Mouse (Mus musculus) kidney, adult 2 months (tissue): ENCODE measurements at regions not wholly inside any gene's neighbourhood (a gene's known extent, or its start where the extent isn't known, plus 50 kb on each side); places are given as distances from the start of the nearest gene placed in this dataset.

Source experiments
- DNase-seq: peaks from one replicate; pipeline ENCODE4 v3.0.0; 2021
- H3K27ac ChIP-seq: fragments of 200-500 bp; 2 replicates; pipeline ENCODE4 v1.5.1; 2012; ENCODE audit warnings: low read depth, low read length, control low read depth, inconsistent platforms; ENCODE audit not compliant: insufficient read depth
- H3K27me3 ChIP-seq: fragments of 200-500 bp; replicated peaks from 2 replicates; pipeline ENCODE4 v1.6.1; 2012; ENCODE audit warnings: mild to moderate bottlenecking, moderate library complexity, low read length, inconsistent platforms; ENCODE audit not compliant: control insufficient read depth, insufficient read depth
- H3K36me3 ChIP-seq: fragments of 200-500 bp; 2 replicates; pipeline ENCODE4 v1.6.1; 2012; ENCODE audit warnings: mild to moderate bottlenecking, moderate library complexity, low read length, inconsistent platforms; ENCODE audit not compliant: control insufficient read depth, insufficient read depth
- H3K4me1 ChIP-seq: fragments of 200-500 bp; 2 replicates; pipeline ENCODE4 v1.6.1; 2011; ENCODE audit warnings: low read length; ENCODE audit not compliant: control insufficient read depth, insufficient read depth
- H3K4me3 ChIP-seq: fragments of 200-500 bp; 2 replicates; pipeline ENCODE4 v1.5.1; 2011; ENCODE audit warnings: mild to moderate bottlenecking, low read depth, low read length, control low read depth; ENCODE audit not compliant: insufficient read depth
- CTCF ChIP-seq: fragments of 200-500 bp; conservative IDR thresholded peaks from 2 replicates; pipeline ENCODE4 v1.5.1; 2011; ENCODE audit warnings: low read depth, mild to moderate bottlenecking, control low read depth, low read length, moderate library complexity, mixed read lengths; ENCODE audit not compliant: insufficient read depth, insufficient read length
- POLR2A ChIP-seq: fragments of 200-500 bp; IDR thresholded peaks from one replicate; pipeline ENCODE4 v1.6.1; 2011; ENCODE audit warnings: low read depth, low read length, control low read depth
- WGBS: fragments of 180-500 bp; shearing (Covaris S2); methylation state at CpG from one replicate; pipeline ENCODE4 v1.1.7; 2018; 5-methylcytosine and 5-hydroxymethylcytosine counted together

- Histone ChIP-seq H3K4me3 (no peak overlapping the region), H3K27ac (no peak overlapping the region), H3K27me3 (no peaks in the 10 kb centered on the region), H3K36me3 (no peaks in the 10 kb centered on the region), H3K4me1 (no peaks in the 10 kb centered on the region)
- no peak for TF ChIP-seq POLR2A
- no peak for TF ChIP-seq CTCF
- 85% methylated on average over 1 of the region's 1 CpGs for WGBS
- no peak for DNase-seq
These were observed 653.3 kb downstream of the Gm826 start for GRCm38 (mm10) chr2:159680641-159681040.

DNA sequence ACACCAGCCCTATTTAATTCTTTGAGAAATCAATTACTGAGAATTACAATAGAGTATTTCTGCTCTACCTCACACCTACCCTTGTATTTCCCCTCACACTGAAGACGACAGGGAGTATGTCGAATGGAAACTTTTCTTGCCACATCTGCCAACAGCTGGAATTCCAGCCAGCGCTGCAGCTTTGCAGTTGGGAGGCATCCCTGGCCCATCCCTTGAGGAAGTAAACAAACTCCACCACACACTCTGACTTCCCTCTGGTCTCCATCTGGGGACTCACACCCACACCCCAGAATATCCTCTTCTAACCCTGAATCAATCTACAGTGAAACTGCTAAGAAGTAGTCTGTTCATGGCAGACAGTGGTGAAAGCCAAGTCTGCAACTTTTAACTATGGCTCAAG lies 630.9 kb downstream of the Gm826 start:
- Histone ChIP-seq H3K27ac (no peak overlapping the region), H3K4me1 (no peaks in the 10 kb centered on the region), H3K36me3 (no peaks in the 10 kb centered on the region), H3K4me3 (no peak overlapping the region), H3K27me3 (no peaks in the 10 kb centered on the region)
- DNase-seq, result no peak
- WGBS, result 66% methylated on average over 3 of the region's 3 CpGs
- TF ChIP-seq CTCF (no peak), POLR2A (no peak)

- no peak overlapping the region for H3K27ac ChIP-seq
- 75% methylated on average over 2 of the region's 2 CpGs for WGBS
- no peaks in the 10 kb centered on the region for H3K4me1 ChIP-seq
- no peaks in the 10 kb centered on the region for H3K27me3 ChIP-seq
- no peak overlapping the region for H3K4me3 ChIP-seq
- DNase-seq, result no peak
- no peak for TF ChIP-seq CTCF
- TF ChIP-seq POLR2A, result no peak
- no peaks in the 10 kb centered on the region for H3K36me3 ChIP-seq
These were observed 625.8 kb downstream of the Gm826 start for GRCm38 (mm10) chr2:159708141-159708540.

DNA sequence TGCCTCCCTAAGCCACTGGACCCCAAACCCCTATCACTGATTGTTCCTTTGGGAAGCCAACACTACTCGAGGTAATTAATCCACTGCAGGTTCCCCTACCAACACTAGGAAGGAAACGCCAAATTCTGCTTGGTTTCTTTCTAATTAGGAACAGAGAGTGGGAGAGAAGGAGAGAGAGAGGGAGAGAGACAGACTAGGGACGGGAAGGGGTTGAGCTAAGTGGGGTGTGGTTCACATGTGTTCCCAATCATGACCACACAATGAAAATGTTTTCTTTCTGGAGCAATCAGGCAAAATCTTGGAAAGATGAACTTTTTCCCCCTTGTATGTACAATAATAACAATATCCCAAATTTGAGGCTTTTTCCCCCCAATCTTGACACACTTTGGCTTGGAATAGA lies 619.3 kb downstream of the Gm826 start:
- H3K4me1 ChIP-seq, result no peaks in the 10 kb centered on the region
- no peak overlapping the region for H3K27ac ChIP-seq
- DNase-seq, result no peak
- 61% methylated on average over 3 of the region's 3 CpGs for WGBS
- no peaks in the 10 kb centered on the region for H3K27me3 ChIP-seq
- TF ChIP-seq CTCF (no peak), POLR2A (no peak)
- no peaks in the 10 kb centered on the region for H3K36me3 ChIP-seq
- no peak overlapping the region for H3K4me3 ChIP-seq

DNA sequence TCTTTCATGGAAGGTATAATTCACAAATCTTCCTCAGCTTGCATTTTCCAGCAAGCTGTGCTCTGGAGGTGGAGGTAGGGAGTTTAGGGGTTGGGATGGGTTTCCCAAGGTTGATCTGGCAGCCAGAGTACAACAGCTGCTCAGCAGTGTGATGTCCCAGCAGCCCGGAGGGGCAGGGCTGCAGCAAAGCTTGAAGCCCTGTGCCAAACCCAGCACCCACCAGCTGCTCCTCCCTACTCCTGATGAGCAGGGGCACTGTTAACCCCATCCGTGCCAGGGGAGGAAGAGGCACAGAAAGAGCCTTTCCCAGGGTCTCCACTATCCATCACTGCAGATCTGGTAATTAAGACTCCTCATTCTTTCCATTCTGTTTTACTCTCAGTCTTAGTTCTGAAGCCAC lies 615.2 kb downstream of the Gm826 start:
- Histone ChIP-seq H3K4me3 (no peak overlapping the region), H3K4me1 (no peaks in the 10 kb centered on the region), H3K27me3 (no peaks in the 10 kb centered on the region), H3K36me3 (no peaks in the 10 kb centered on the region), H3K27ac (no peak overlapping the region)
- no peak for DNase-seq
- WGBS, result 40% methylated on average over 2 of the region's 2 CpGs
- TF ChIP-seq CTCF, result no peak
- no peak for TF ChIP-seq POLR2A

DNA sequence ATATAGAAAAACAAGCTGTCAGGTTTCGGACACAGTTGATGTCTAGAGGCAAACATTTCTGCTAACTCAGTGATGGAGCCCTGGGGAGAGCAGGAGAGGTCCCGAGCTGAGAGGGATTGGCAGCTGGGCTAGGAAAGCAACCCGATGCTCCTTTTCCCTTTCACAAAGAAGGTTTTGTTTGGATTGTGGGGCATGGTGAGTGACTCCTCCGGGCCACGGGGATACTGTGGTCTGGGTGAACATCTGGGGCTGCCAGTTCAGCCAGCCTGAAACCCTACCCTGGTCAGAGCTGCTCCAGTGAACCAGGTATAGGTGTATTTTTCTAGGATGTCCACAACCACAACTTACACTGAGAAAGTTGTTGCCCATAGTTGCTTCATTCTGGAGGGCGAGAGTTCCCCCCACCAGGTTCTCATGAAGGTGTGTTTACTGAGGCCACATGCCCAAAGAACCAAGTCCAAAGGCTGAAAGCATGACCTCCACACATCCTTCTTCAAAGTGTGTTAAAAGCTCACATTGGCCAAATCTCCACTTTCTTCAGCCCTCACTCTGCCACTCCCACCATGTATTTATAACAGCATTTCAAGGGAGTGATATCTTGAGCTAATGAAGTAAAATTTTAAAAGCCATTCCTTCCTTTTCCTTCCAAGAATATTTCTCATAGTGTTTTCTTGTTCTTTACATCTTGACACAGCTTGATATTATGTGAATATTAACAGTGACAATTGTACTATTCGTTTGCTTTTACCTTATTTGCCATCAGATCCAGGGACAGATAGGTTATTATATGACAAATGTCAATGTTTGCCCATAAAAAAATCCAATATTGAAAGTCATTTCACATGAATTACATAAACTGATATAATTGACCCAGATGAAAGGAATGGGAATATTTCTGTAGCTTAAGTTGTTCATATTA lies 608.5 kb downstream of the Gm826 start:
- Histone ChIP-seq H3K4me3 (no peak overlapping the region), H3K27me3 (no peaks in the 10 kb centered on the region), H3K27ac (no peak overlapping the region), H3K4me1 (no peaks in the 10 kb centered on the region), H3K36me3 (no peaks in the 10 kb centered on the region)
- WGBS, result 45% methylated on average over 7 of the region's 7 CpGs
- TF ChIP-seq CTCF (no peak), POLR2A (no peak)
- DNase-seq, result no peak

DNA sequence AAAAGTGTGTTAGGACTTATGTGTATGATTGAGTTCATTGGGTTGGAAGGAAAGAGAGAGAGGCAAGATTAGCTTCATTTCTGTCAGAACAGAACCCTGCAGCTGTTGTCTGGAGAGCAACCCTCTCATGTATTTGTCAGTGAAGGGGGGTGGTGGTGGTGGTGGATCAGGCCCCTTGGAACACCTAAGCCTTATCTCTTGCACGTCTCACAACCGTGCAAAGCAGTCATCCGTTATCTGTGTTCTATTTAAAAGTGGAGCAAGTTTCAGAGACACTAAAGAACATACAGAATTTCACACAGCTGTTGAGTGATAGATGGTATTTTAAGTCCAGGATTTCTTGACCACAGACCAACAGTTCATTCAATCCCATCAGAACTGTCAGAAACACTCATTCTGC lies 604.7 kb downstream of the Gm826 start:
- no peaks in the 10 kb centered on the region for H3K36me3 ChIP-seq
- TF ChIP-seq CTCF (no peak), POLR2A (no peak)
- WGBS, result 79% methylated on average over 3 of the region's 3 CpGs
- no peak for DNase-seq
- H3K27ac ChIP-seq, result no peak overlapping the region
- H3K27me3 ChIP-seq, result no peaks in the 10 kb centered on the region
- H3K4me1 ChIP-seq, result no peaks in the 10 kb centered on the region
- no peak overlapping the region for H3K4me3 ChIP-seq
